Mouse (Mus musculus) neutrophil, adult 5-6 weeks (primary cell): Measurements from ENCODE around the gene Irf2. TPM values are rescaled to one million over a fixed set of nuclear protein-coding genes. Genes with fewer than 3 reads are reported as not detected.

ENCODE experiments used
- ATAC-seq: fragments of 151-379, 151-347 bp; 2 replicates; pipeline ENCODE4 v1.8.0; 2017; ENCODE audit warnings: mild to moderate bottlenecking, moderate TSS enrichment; ENCODE audit not compliant: insufficient number of reproducible peaks, poor library complexity, low FRiP score, severe bottlenecking; ENCODE audit errors: extremely low read depth
- total RNA-seq: library from RNA; stranded (forward); fragments of 200-1000 nt; gene quantifications from 2 replicates; pipeline ENCODE4 v1.2.3, GENCODE M21; 2017

Gene Irf2
- total RNA-seq, 1 experiment from 2014 or later, result 282 TPM

DNA sequence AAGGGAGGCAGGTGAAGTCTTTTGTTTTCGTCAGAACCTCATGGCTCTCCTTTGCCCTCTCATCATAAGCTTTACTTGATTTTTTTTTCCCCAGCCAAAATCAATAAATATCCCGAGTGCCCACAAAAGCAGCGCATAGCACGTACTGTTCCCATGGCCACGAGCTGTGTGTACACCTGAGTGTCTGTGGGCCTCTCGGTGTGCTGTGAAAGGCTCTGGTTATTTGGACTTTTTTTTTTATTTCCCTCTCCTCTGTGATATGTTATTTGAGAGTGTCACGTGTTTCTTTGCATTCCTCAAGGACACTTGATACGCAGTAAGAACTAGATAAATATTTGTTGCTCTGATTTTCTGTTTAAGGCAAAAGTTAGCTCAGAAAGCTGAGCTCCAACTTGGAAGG, 11.0 kb downstream of the Irf2 start:
- no peak for ATAC-seq

- ATAC-seq, result no peak
Observed at GRCm38 (mm10) chr8:46751151-46751550, 11.6 kb downstream of the Irf2 start.

GRCm38 (mm10) chr8:46752986-46753385, 13.5 kb downstream of the Irf2 start:
- no peak for ATAC-seq

GRCm38 (mm10) chr8:46754355-46754754, 14.8 kb downstream of the Irf2 start:
- no peak for ATAC-seq

- ATAC-seq, result peak; percentile 49; the same call in 1 of the 2 replicates
Observed at GRCm38 (mm10) chr8:46755731-46756333, 16.3 kb downstream of the Irf2 start.

DNA sequence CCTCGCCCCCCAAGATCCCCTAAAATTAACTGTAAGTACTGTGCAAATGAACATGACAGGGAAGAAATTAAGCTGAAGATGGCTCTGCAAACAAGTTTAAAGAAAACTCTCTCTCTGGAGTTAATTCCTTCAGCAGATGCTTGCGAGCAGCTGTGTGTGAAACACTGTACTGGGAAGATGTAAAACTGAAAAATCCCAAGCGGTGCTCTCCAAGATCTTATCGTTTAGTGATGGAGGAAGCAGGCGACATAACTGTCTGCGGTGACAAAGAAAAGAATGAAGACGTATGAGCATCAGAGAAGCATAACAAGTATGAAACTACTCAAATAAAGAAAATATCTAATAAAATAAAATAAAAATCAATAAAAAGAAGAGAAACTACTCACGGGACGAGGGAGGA, 18.1 kb downstream of the Irf2 start:
- ATAC-seq, result no peak

- no peak for ATAC-seq
Observed at GRCm38 (mm10) chr8:46758131-46758530, 18.6 kb downstream of the Irf2 start.

GRCm38 (mm10) chr8:46758676-46759075, 19.1 kb downstream of the Irf2 start:
- ATAC-seq, result no peak

DNA sequence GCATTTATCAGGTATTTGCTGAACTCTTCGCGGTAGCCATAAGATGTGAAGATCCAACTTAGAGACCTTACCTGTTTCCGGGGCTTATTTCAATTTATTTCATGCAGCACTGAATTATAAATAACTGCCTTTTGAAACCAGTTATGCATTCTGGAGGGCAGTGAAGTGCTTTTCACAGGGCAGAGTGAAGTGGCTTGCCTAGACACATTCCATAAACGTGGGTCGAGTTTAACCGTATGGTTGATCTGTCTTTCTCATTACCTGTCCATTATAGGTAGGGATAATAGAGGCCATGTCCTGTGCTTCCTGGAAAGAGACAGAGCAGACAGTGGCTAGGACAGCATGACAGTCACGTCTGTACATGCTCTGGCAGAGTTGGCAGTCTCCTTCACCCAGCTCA, 20.0 kb downstream of the Irf2 start:
- no peak for ATAC-seq

DNA sequence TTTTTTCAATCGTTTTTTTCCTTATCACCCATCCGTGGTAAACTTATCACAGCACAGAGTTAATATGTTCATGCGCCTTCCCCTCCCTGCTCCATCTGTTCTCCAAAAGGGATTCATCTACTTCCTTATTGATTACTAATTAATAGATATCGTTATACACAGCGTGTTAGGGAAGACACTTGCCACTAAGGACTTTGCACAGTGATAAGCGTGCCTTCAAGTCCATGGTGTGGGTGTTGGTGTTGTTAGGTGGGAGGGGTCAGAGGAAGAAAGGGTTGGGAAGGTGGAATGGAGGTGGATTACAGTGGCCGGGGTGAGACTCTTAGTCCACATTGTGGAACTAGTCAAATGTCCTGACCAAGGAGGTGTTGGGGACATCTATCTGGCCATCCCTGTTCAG, 21.2 kb downstream of the Irf2 start:
- no peak for ATAC-seq

GRCm38 (mm10) chr8:46761454-46761853, 21.9 kb downstream of the Irf2 start:
- ATAC-seq, result no peak

GRCm38 (mm10) chr8:46769408-46770180, 30.1 kb downstream of the Irf2 start:
- ATAC-seq, result 0 out of 2 replicates have a peak, but pooled peaks have one; percentile 14

GRCm38 (mm10) chr8:46770905-46771516, 31.5 kb downstream of the Irf2 start:
- ATAC-seq, result no peak

GRCm38 (mm10) chr8:46772801-46773200, 33.3 kb downstream of the Irf2 start:
- no peak for ATAC-seq

- peak; percentile 84 for ATAC-seq
Observed at GRCm38 (mm10) chr8:46777760-46778460, 38.4 kb downstream of the Irf2 start.

GRCm38 (mm10) chr8:46781067-46781657, 41.6 kb downstream of the Irf2 start:
- ATAC-seq, result no peak

DNA sequence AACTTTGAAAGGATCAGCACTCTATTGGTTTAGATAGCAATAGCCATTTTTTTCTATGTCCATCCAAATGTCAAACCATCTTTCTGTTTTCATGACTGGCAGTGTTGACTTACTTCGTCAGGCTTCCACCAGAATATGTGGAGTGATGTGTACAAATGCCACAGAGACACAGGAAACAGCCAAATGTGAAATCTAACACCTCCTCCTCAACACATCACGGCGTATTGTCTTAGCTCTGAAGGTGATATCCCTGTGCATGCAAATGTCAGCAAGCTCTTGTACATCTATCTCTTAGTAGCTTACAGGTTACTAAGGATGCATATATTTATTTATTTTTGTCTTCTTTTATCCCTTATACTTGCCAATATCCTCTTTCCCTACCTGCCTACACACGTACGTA, 42.7 kb downstream of the Irf2 start:
- ATAC-seq, result no peak

DNA sequence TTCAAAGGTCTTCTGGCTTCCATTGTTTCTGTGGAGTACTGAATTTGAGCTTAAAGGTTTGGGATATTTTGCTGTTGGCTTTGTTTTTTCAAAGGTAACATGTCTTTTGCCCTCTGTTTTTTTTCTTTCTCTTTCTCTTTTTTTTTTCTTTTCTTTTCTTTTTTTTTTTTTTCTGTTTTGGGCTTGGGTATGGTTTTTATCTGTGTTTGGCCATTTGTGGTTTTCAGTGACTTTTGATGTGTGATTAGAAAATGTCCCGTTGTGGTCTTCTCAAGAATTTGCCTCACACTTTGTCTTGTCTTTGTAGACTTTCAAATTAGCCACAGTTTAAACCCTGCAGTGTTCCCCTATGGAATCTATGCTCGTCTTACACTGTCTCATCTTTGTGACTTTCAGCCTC, 45.5 kb downstream of the Irf2 start:
- ATAC-seq, result no peak

GRCm38 (mm10) chr8:46785926-46786325, 46.4 kb downstream of the Irf2 start:
- no peak for ATAC-seq
